Mouse (Mus musculus) midbrain, postnatal 0 days (tissue): ENCODE data around the gene Cadm2. TPM values are rescaled to one million over a fixed set of nuclear protein-coding genes. Genes with fewer than 3 reads are reported as not detected.
A peak's percentile ranks its signal among the peaks of the same experiment; 100 is the strongest.

Experiments
- ATAC-seq: fragments of 200-750 bp; cut with Nextera tagmentation; 2 replicates; pipeline ENCODE4 v1.8.0; 2017; ENCODE audit warnings: moderate number of reproducible peaks, mild to moderate bottlenecking, moderate TSS enrichment, moderate library complexity; ENCODE audit not compliant: low FRiP score
- DNase-seq: peaks from one replicate; pipeline ENCODE4 v3.0.0-alpha.2; 2015; ENCODE audit warnings: low spot score
- H3K27ac ChIP-seq: fragments of 300-500 bp; sonication (generic); 2 replicates; pipeline ENCODE4 v1.5.1; 2014; ENCODE audit warnings: low read depth, mild to moderate bottlenecking, low read length, mixed read lengths
- H3K27me3 ChIP-seq: fragments of 300-500 bp; sonication (generic); 2 replicates; pipeline ENCODE4 v1.6.1; 2014; ENCODE audit warnings: low read length, control low read depth, mixed read lengths; ENCODE audit not compliant: insufficient read depth
- H3K36me3 ChIP-seq: fragments of 300-500 bp; sonication (generic); 2 replicates; pipeline ENCODE4 v1.6.1; 2014; ENCODE audit warnings: low read length, control low read depth, mixed read lengths; ENCODE audit not compliant: insufficient read depth
- H3K4me1 ChIP-seq: fragments of 300-500 bp; sonication (generic); 2 replicates; pipeline ENCODE4 v1.6.1; 2014; ENCODE audit warnings: mild to moderate bottlenecking, control low read depth, antibody characterized with exemption, low read length, mixed read lengths; ENCODE audit not compliant: insufficient read depth
- H3K4me2 ChIP-seq: fragments of 300-500 bp; sonication (generic); 2 replicates; pipeline ENCODE4 v1.6.1; 2014; ENCODE audit warnings: low read depth, mild to moderate bottlenecking, low read length, mixed read lengths; ENCODE audit not compliant: poor library complexity, severe bottlenecking
- H3K4me3 ChIP-seq: fragments of 300-500 bp; sonication (generic); 2 replicates; pipeline ENCODE4 v1.5.1; 2014; ENCODE audit warnings: low read depth, mild to moderate bottlenecking, low read length, moderate library complexity
- H3K9ac ChIP-seq: fragments of 300-500 bp; sonication (generic); replicated peaks from 2 replicates; pipeline ENCODE4 v1.6.1; 2014; ENCODE audit warnings: mild to moderate bottlenecking, low read length, moderate library complexity, mixed read lengths; ENCODE audit not compliant: poor library complexity, severe bottlenecking
- H3K9me3 ChIP-seq: fragments of 300-500 bp; sonication (generic); 2 replicates; pipeline ENCODE4 v1.6.1; 2016; ENCODE audit warnings: low read length, control low read depth
- CTCF ChIP-seq: IDR thresholded peaks from 2 replicates; pipeline ENCODE4 v1.5.1; 2016; ENCODE audit warnings: antibody characterized with exemption, mild to moderate bottlenecking
- WGBS: fragments of 180-500 bp; shearing (Covaris S2); extraction: QIAGEN DNeasy Blood & Tissue Kit; methylation state at CpG from one replicate; pipeline ENCODE4 v1.1.7; 2014; 5-methylcytosine and 5-hydroxymethylcytosine counted together
- polyA plus RNA-seq: library from polyadenylated mRNA; unstranded; fragments of >200 nt; fragmentation: Nextera tagmentation; extraction: Ambion mirVana; gene quantifications from 2 replicates; pipeline ENCODE4 v1.2.1, GENCODE M21; 2015
- total RNA-seq: library from RNA; depleted of rRNA; stranded (reverse); fragments of >200 nt; gene quantifications from 2 replicates; pipeline ENCODE4 v1.2.3, GENCODE M21; 2014

The Cadm2 gene
- total and polyA plus RNA-seq, 2 experiments from 2014 or later: 82.8 to 92.0 TPM

DNA sequence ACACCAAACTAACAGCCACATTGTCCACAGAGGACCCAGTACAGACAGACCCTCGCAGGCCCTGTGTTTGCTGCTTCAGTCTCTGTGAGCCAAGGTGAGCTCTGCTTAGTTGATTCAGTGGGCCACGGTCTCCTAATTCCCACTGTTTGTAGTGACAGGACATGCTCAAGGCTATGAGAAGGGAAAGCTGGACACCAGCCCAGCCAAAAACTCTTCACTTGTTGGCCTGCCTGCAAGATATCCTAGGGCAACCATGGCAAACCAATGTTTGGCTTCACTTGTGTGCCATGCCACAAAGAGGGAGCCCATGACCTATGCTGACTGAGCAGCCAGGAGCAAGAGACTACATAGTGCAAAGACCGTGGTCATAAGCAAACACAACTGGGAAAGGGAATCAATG, 795.8 kb downstream of the Cadm2 start:
- H3K27ac ChIP-seq: no peak overlapping the region
- no peaks in the 10 kb centered on the region for H3K27me3 ChIP-seq
- H3K36me3 ChIP-seq: no peaks in the 10 kb centered on the region
- peak; percentile 27 for DNase-seq
- no peak for TF ChIP-seq CTCF
- WGBS: 77% methylated on average over 3 of the region's 3 CpGs
- H3K9me3 ChIP-seq: no peaks in the 10 kb centered on the region
- H3K4me3 ChIP-seq: no peak overlapping the region
- no peaks in the 10 kb centered on the region for H3K4me1 ChIP-seq
- H3K9ac ChIP-seq: no peak overlapping the region
- no peak overlapping the region for H3K4me2 ChIP-seq
- no peak for ATAC-seq

DNA sequence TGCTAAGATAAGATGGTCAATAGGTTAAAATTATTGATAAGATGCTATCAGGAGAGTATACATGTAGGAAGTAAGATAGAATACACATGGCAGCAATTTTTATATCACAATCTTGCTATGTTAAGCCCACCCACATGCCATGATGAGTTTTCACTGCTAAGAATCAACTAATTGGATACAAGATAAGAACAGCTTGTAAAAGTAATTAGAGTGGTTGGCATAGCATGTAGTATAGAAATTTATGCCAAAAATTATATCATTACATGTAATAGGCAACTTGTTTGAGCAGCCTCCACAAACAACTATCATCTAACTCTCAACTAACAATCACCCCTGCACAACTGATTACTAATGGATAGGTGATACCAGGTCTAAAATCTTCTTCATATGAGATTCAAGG, 809.2 kb downstream of the Cadm2 start:
- TF ChIP-seq CTCF: no peak
- no peak for ATAC-seq

GRCm38 (mm10) chr16:66798204-66798603, 822.5 kb downstream of the Cadm2 start:
- Histone ChIP-seq H3K27ac (no peak overlapping the region), H3K4me2 (no peak overlapping the region), H3K9me3 (no peaks in the 10 kb centered on the region), H3K9ac (no peak overlapping the region), H3K27me3 (no peaks in the 10 kb centered on the region), H3K4me1 (no peaks in the 10 kb centered on the region), H3K36me3 (no peaks in the 10 kb centered on the region), H3K4me3 (no peak overlapping the region)
- ATAC-seq (no peak), DNase-seq (no peak)
- WGBS: 69% methylated on average over 3 of the region's 3 CpGs
- TF ChIP-seq CTCF: no peak

More for the DNA sequence above, 809.2 kb downstream of the Cadm2 start:
- Histone ChIP-seq H3K9me3 (no peaks in the 10 kb centered on the region), H3K27me3 (no peaks in the 10 kb centered on the region), H3K9ac (no peak overlapping the region), H3K4me1 (no peaks in the 10 kb centered on the region), H3K36me3 (no peaks in the 10 kb centered on the region), H3K4me3 (no peak overlapping the region), H3K27ac (no peak overlapping the region), H3K4me2 (no peak overlapping the region)
- DNase-seq: no peak

GRCm38 (mm10) chr16:66793067-66793466, 827.6 kb downstream of the Cadm2 start:
- H3K27ac ChIP-seq: no peak overlapping the region
- no peak overlapping the region for H3K9ac ChIP-seq
- 90% methylated on average over 3 of the region's 3 CpGs for WGBS

GRCm38 (mm10) chr16:66771883-66772282, 848.8 kb downstream of the Cadm2 start:
- TF ChIP-seq CTCF: no peak
- Histone ChIP-seq H3K27me3 (no peaks in the 10 kb centered on the region), H3K4me1 (no peaks in the 10 kb centered on the region), H3K36me3 (no peaks in the 10 kb centered on the region), H3K4me2 (no peak overlapping the region), H3K9ac (no peak overlapping the region), H3K27ac (no peak overlapping the region), H3K9me3 (no peaks in the 10 kb centered on the region), H3K4me3 (no peak overlapping the region)
- ATAC-seq (no peak), DNase-seq (no peak)
- WGBS: 26% methylated on average over 4 of the region's 4 CpGs

More at GRCm38 (mm10) chr16:66793067-66793466, 827.6 kb downstream of the Cadm2 start:
- no peaks in the 10 kb centered on the region for H3K27me3 ChIP-seq
- H3K4me3 ChIP-seq: no peak overlapping the region
- no peaks in the 10 kb centered on the region for H3K9me3 ChIP-seq
- H3K4me2 ChIP-seq: no peak overlapping the region
- H3K4me1 ChIP-seq: no peaks in the 10 kb centered on the region
- no peak for ATAC-seq
- no peak for TF ChIP-seq CTCF
- no peaks in the 10 kb centered on the region for H3K36me3 ChIP-seq
- DNase-seq: no peak

- Histone ChIP-seq H3K4me2 (no peak overlapping the region), H3K27ac (no peak overlapping the region), H3K9ac (no peak overlapping the region), H3K4me3 (no peak overlapping the region), H3K27me3 (no peaks in the 10 kb centered on the region), H3K4me1 (no peaks in the 10 kb centered on the region), H3K9me3 (no peaks in the 10 kb centered on the region), H3K36me3 (no peaks in the 10 kb centered on the region)
- no peak for TF ChIP-seq CTCF
- DNase-seq (peak; percentile 11), ATAC-seq (no peak)
- 84% methylated on average over 4 of the region's 4 CpGs for WGBS
These were observed 851.2 kb downstream of the Cadm2 start for GRCm38 (mm10) chr16:66769545-66769944.
